Mouse (Mus musculus) midbrain, embryonic 13.5 days (tissue): Measurements from ENCODE around the gene Osbpl5. TPM values are rescaled to one million over a fixed set of nuclear protein-coding genes. Genes with fewer than 3 reads are reported as not detected.
A peak's percentile ranks its signal among the peaks of the same experiment; 100 is the strongest.

Experiments
- ATAC-seq: fragments of 200-750 bp; cut with Nextera tagmentation; 2 replicates; pipeline ENCODE4 v1.8.0; 2017; ENCODE audit warnings: mild to moderate bottlenecking, moderate TSS enrichment, moderate library complexity
- H3K27ac ChIP-seq: fragments of 300-500 bp; sonication (generic); 2 replicates; pipeline ENCODE4 v1.5.1; 2015; ENCODE audit warnings: inconsistent platforms, mild to moderate bottlenecking, moderate library complexity
- H3K27me3 ChIP-seq: fragments of 300-500 bp; sonication (generic); 2 replicates; pipeline ENCODE4 v1.6.1; 2015; ENCODE audit warnings: mild to moderate bottlenecking, inconsistent platforms
- H3K36me3 ChIP-seq: fragments of 300-500 bp; sonication (generic); 2 replicates; pipeline ENCODE4 v1.6.1; 2015; ENCODE audit warnings: mild to moderate bottlenecking, inconsistent platforms
- H3K4me1 ChIP-seq: fragments of 300-500 bp; sonication (generic); replicated peaks from 2 replicates; pipeline ENCODE4 v1.6.1; 2015; ENCODE audit warnings: inconsistent platforms
- H3K4me2 ChIP-seq: fragments of 300-500 bp; sonication (generic); replicated peaks from 2 replicates; pipeline ENCODE4 v1.6.1; 2015; ENCODE audit warnings: moderate library complexity, mild to moderate bottlenecking, inconsistent platforms
- H3K4me3 ChIP-seq: fragments of 300-500 bp; sonication (generic); replicated peaks from 2 replicates; pipeline ENCODE4 v1.5.1; 2015; ENCODE audit warnings: mild to moderate bottlenecking, inconsistent platforms
- H3K9ac ChIP-seq: fragments of 300-500 bp; sonication (generic); replicated peaks from 2 replicates; pipeline ENCODE4 v1.6.1; 2015; ENCODE audit warnings: mild to moderate bottlenecking, inconsistent platforms
- H3K9me3 ChIP-seq: fragments of 300-500 bp; sonication (generic); 2 replicates; pipeline ENCODE4 v1.6.1; 2016; ENCODE audit warnings: mild to moderate bottlenecking, inconsistent platforms
- WGBS: fragments of 180-500 bp; shearing (Covaris S2); methylation state at CpG from one replicate; pipeline ENCODE4 v1.1.7; 2015; 5-methylcytosine and 5-hydroxymethylcytosine counted together
- polyA plus RNA-seq: library from polyadenylated mRNA; unstranded; fragments of >200 nt; fragmentation: Nextera tagmentation; extraction: Ambion mirVana; gene quantifications from 2 replicates; pipeline ENCODE4 v1.2.1, GENCODE M21; 2015

The Osbpl5 gene
- 27.0 and 27.3 TPM in 2 replicates for polyA plus RNA-seq

- WGBS: 31% methylated on average over 22 of the region's 22 CpGs
- H3K27ac ChIP-seq: no peak within 1 kb of the TSS
- ATAC-seq: peak; percentile 80; the same call in 1 of the 2 replicates
Observed at GRCm38 (mm10) chr7:143756125-143757026, at the start of gene Osbpl5. Gene Osbpl5, minus strand, starts transcription at chr7:143756985.

GRCm38 (mm10) chr7:143805199-143805624, 48.4 kb upstream of the Osbpl5 start:
- Histone ChIP-seq H3K27ac (no peak overlapping the region), H3K9me3 (no peaks in the 10 kb centered on the region), H3K4me3 (no peak overlapping the region), H3K36me3 (peaks cover 88% of the 10 kb centered on the region), H3K9ac (no peak overlapping the region), H3K4me2 (no peak overlapping the region), H3K27me3 (no peaks in the 10 kb centered on the region), H3K4me1 (no peaks in the 10 kb centered on the region)
- no peak for ATAC-seq
- 76% methylated on average over 5 of the region's 5 CpGs for WGBS

More at GRCm38 (mm10) chr7:143756125-143757026, at the start of gene Osbpl5:
- peaks cover 36% of the 10 kb centered on the region for H3K27me3 ChIP-seq
- peak within 1 kb of the TSS; percentile 54; the same call in 1 of the 2 replicates for H3K9ac ChIP-seq
- peak within 1 kb of the TSS; percentile 38 for H3K4me3 ChIP-seq
- peak within 1 kb of the TSS; percentile 72 for H3K4me2 ChIP-seq
- H3K4me1 ChIP-seq: peaks cover 12% of the 10 kb centered on the region
- H3K9me3 ChIP-seq: no peaks in the 10 kb centered on the region
- no peaks in the 10 kb centered on the region for H3K36me3 ChIP-seq

DNA sequence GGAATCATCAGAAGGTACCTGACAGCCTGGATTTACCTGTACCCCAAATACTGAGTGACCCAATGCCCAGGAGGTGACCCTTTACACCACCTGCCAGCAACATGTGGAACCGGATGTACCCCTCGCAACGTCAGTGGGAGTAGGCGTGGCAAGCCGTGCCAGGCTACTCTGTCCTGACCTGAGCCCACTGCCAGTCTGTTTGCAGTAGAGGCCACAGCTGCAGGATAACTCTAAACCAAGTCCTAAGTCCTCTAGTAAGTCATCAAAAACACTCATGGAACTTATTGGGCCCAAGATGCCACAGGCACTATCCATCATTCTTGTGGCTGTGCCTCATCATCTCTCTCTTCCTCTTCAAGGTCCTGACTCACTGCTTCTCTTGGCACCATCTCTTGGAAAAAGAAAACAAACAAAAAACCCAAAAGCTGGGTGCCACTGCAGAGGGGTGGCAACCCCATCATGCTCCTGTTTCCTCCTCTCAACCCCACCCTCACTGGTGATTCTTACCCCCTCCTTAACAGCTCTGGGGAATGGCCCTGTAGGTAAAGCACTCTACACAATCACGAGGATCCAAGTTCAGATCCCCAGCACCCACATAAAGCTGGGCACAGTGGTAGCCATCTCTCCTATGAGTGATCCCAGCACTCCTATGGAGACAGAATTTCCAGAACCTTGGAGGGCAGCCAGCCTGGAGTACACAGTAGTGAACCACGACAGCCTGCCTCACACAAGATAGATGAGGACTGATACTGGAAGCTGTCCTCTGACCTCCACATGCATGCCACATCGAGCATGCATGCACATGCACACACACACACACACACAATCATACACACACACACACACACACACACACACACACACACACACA, 44.6 kb upstream of the Osbpl5 start:
- Histone ChIP-seq H3K4me3 (no peak overlapping the region), H3K4me2 (no peak overlapping the region), H3K9ac (no peak overlapping the region), H3K9me3 (no peaks in the 10 kb centered on the region), H3K27me3 (no peaks in the 10 kb centered on the region), H3K4me1 (no peaks in the 10 kb centered on the region), H3K27ac (no peak overlapping the region), H3K36me3 (peaks cover 97% of the 10 kb centered on the region)
- no peak for ATAC-seq
- WGBS: 89% methylated on average over 8 of the region's 8 CpGs

DNA sequence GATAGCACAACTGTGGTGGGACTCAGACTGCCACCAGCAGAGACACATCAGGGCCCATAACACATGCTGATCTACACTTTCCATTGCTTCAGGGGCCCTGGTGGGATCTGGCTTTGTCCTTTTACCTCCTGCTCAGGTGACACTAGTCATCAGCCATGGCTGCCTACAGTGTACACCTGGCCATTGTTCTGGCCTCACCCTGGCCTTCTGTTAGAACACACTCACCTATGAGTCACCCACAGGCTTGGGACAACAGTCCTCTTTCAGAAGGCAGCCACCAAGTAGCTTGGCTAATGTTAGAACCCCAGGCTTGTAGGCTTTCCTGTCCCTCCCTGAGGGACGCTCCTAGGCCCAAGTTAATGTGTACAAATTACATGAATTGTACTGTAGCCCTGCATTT, 44.0 kb upstream of the Osbpl5 start:
- 95% methylated on average over 1 of the region's 1 CpGs for WGBS
- Histone ChIP-seq H3K36me3 (peaks cover 97% of the 10 kb centered on the region), H3K4me3 (no peak overlapping the region), H3K27ac (no peak overlapping the region), H3K4me2 (no peak overlapping the region), H3K27me3 (no peaks in the 10 kb centered on the region), H3K9me3 (no peaks in the 10 kb centered on the region), H3K4me1 (no peaks in the 10 kb centered on the region), H3K9ac (no peak overlapping the region)
- ATAC-seq: no peak

DNA sequence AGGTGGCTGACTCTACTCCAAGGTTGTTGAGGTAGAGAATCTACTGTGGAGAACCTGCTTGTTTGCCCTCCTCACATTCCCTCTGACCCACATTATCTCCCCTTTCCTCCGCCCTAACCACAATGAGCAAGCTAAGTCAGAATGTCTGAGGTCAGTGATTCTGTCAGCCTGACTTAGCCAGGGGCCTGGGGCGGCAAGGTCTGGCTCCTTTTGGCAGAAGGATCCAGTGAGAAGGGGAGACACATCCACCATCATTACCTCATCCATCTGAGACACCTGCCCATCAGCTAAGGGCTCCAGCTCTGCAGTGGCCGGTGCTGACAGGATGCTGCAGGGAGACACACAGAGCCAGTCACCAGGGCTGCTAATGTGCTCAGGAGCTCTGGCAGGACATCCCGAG, 42.0 kb upstream of the Osbpl5 start:
- Histone ChIP-seq H3K4me3 (no peak overlapping the region), H3K27me3 (no peaks in the 10 kb centered on the region), H3K36me3 (peaks cover 89% of the 10 kb centered on the region), H3K27ac (no peak overlapping the region), H3K4me2 (no peak overlapping the region), H3K4me1 (no peaks in the 10 kb centered on the region), H3K9me3 (no peaks in the 10 kb centered on the region), H3K9ac (no peak overlapping the region)
- no peak for ATAC-seq
- 95% methylated on average over 4 of the region's 4 CpGs for WGBS

DNA sequence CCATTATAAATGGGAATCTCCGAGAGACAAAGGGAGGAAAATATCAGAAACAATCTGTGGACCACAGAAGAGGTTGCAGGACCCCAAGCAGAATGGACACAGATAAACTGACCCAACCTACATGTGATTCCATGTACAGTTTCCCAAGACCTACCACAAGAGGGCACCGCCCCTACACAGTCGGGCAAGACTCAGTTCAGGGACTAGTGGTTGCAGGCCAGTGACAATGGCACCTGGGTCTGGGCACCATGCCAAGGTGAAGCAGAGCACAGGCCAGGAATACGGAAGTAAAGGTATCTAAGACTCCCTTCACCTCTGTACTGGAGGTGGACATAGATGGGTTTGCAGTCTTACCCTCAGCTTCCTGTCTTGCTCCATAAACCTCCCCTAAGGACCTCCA, 36.3 kb upstream of the Osbpl5 start:
- H3K36me3 ChIP-seq: peaks cover 35% of the 10 kb centered on the region
- no peaks in the 10 kb centered on the region for H3K27me3 ChIP-seq
- no peak overlapping the region for H3K9ac ChIP-seq
- no peak for ATAC-seq
- no peak overlapping the region for H3K27ac ChIP-seq
- H3K9me3 ChIP-seq: no peaks in the 10 kb centered on the region
- H3K4me1 ChIP-seq: no peaks in the 10 kb centered on the region
- 62% methylated on average over 4 of the region's 4 CpGs for WGBS
- no peak overlapping the region for H3K4me3 ChIP-seq
- H3K4me2 ChIP-seq: no peak overlapping the region

- no peak for ATAC-seq
- Histone ChIP-seq H3K27me3 (no peaks in the 10 kb centered on the region), H3K9ac (no peak overlapping the region), H3K9me3 (no peaks in the 10 kb centered on the region), H3K4me2 (no peak overlapping the region), H3K4me1 (no peaks in the 10 kb centered on the region), H3K27ac (no peak overlapping the region), H3K4me3 (no peak overlapping the region), H3K36me3 (peaks cover 28% of the 10 kb centered on the region)
- 87% methylated on average over 6 of the region's 6 CpGs for WGBS
Observed at GRCm38 (mm10) chr7:143792336-143792985, 35.7 kb upstream of the Osbpl5 start.

DNA sequence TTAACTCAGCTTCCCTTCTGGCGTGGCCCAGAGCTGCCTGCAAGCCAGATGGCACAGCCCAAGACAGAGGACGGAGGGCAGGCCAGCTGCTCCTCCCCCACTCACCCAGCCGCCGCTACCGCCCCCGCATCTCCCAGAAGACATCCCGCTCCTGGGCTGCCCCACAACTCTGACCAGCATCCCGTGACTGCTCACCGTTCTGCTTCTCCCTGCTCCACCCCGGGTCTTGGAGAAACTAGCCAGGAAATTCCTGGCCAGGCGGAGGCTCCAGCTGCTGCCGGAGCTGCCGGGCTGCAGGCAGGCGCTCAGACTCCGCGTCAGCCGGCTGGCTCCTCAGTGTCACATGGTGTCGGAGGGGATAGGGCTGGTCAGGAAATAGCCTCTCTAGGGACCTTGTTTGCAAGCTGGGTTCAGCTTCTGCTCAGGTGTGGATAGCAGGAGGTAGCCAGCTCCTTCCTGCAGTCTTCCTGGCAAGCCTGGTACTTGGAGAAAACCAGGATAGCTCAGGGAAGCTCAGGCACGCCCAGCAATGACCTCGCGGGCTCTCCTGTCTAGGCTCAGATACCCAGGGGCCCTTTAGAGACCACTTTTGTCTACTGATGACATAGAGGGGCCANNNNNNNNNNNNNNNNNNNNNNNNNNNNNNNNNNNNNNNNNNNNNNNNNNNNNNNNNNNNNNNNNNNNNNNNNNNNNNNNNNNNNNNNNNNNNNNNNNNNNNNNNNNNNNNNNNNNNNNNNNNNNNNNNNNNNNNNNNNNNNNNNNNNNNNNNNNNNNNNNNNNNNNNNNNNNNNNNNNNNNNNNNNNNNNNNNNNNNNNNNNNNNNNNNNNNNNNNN, 27.4 kb upstream of the Osbpl5 start, which contains the start of gene Mrgpre:
Gene Mrgpre (minus strand): TSS at position 505 of the 834 bp plus-strand sequence.
- WGBS: 5% methylated on average over 17 of the region's 21 CpGs
- Histone ChIP-seq H3K36me3 (no peaks in the 10 kb centered on the region), H3K4me2 (peak within 1 kb of the TSS; percentile 76), H3K4me3 (peak within 1 kb of the TSS; percentile 52), H3K9ac (peak within 1 kb of the TSS; percentile 74), H3K9me3 (no peaks in the 10 kb centered on the region), H3K4me1 (peaks cover 30% of the 10 kb centered on the region), H3K27ac (peak within 1 kb of the TSS; percentile 79), H3K27me3 (no peaks in the 10 kb centered on the region; the same call in 1 of the 2 replicates)
- ATAC-seq: peak; percentile 89

- peak overlapping the region; percentile 74 for H3K9ac ChIP-seq
- no peaks in the 10 kb centered on the region for H3K9me3 ChIP-seq
- H3K4me1 ChIP-seq: peaks cover 30% of the 10 kb centered on the region
- WGBS: 10% methylated on average over 6 of the region's 6 CpGs
- H3K4me2 ChIP-seq: peak overlapping the region; percentile 76
- H3K27ac ChIP-seq: peak overlapping the region; percentile 79
- peak overlapping the region; percentile 52 for H3K4me3 ChIP-seq
- H3K36me3 ChIP-seq: no peaks in the 10 kb centered on the region
- no peaks in the 10 kb centered on the region; the same call in 1 of the 2 replicates for H3K27me3 ChIP-seq
- peak; percentile 80 for ATAC-seq
Observed at GRCm38 (mm10) chr7:143783378-143783995, 26.7 kb upstream of the Osbpl5 start.

- WGBS: 72% methylated on average over 2 of the region's 2 CpGs
- H3K4me1 ChIP-seq: 0 out of 2 replicates have a peak, but pooled peaks cover under 1% of the 10 kb centered on the region
- ATAC-seq: no peak
Observed at GRCm38 (mm10) chr7:143777375-143777774, 20.6 kb upstream of the Osbpl5 start.

More at GRCm38 (mm10) chr7:143777375-143777774, 20.6 kb upstream of the Osbpl5 start:
- no peak overlapping the region for H3K27ac ChIP-seq
- no peak overlapping the region for H3K4me3 ChIP-seq
- no peak overlapping the region for H3K4me2 ChIP-seq
- no peaks in the 10 kb centered on the region for H3K36me3 ChIP-seq
- H3K27me3 ChIP-seq: no peaks in the 10 kb centered on the region
- no peaks in the 10 kb centered on the region for H3K9me3 ChIP-seq
- no peak overlapping the region for H3K9ac ChIP-seq
